Mouse (Mus musculus) layer of hippocampus, adult 18-20 months (tissue): ENCODE measurements around the gene Eif3i. TPM values are rescaled to one million over a fixed set of nuclear protein-coding genes. Genes with fewer than 3 reads are reported as not detected.

Experiments
- DNase-seq, 2 experiments: peaks; one replicate each; pipeline ENCODE4 v3.0.0; 2022; ENCODE audit warnings: low spot score in 2 of 2
- long read RNA-seq: library from polyadenylated mRNA; stranded (forward); transcript quantifications from one replicate; pipeline ENCODE4 v2.0.0, GENCODE M21; 2021
- total RNA-seq, 2 experiments: library from RNA; stranded (reverse); gene quantifications; 2 replicates each; pipeline ENCODE4 v1.2.3; 2021

The Eif3i gene
- 100 to 1,000 TPM; 127 to 131 TPM for total RNA-seq
- long read RNA-seq, transcript Eif3i-201 (11 exons, 1,123 nt), result major isoform, 34 of 69 reads
- long read RNA-seq, partial matches to known transcripts, result 31 of 69 reads
- long read RNA-seq, other reads (novel, unspliced or antisense), result 4 of 69 reads

DNA sequence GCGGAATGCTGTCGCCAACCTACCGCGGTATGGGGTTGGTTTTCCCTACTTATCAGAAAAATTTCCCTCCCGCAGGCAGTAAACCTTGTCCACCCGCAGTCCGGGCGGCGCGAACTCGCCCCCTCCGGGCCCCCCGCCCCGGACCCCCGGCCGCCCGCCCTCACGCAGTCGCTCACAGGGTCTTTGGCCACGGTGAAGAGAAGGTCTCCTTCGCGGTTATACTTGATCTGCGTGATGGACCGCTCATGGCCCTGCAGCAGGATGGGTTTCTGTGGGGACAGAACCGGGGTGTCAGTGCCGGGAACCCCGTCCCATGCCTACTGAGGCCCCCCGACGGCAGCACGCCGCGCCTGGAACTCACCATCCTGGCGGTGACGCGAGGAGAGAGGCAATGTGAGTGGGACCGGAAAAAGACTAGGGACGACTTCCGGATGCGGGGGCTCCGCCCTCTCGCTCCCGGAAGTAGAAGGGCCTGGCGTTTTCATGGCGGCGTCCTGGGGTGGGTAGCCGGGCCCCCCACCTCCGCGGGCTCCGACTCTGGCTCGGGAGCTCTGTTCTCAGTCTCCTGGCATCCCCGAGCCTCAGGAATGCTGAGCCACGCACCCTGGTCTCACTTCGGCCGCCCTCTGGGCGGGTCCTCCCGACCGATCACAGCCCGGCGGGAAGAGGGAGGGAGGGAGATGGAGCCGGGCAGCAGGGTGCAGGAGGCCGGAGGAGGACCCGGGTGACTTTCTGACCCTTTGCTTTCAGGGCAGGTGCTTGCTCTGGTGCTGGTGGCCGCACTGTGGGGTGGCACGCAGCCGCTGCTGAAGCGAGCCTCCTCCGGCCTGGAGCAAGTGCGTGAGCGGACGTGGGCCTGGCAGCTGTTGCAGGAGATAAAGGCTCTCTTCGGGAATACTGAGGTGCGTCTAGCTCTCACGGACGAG, at the start of gene Eif3i, which contains the start of gene Tmem234:
TSS of gene Eif3i (minus strand) at position 416 of the 926 bp plus-strand sequence.
TSS of gene Tmem234 (plus strand) at position 436 of the 926 bp plus-strand sequence.
- peak; percentile 80 to 88 for DNase-seq

DNA sequence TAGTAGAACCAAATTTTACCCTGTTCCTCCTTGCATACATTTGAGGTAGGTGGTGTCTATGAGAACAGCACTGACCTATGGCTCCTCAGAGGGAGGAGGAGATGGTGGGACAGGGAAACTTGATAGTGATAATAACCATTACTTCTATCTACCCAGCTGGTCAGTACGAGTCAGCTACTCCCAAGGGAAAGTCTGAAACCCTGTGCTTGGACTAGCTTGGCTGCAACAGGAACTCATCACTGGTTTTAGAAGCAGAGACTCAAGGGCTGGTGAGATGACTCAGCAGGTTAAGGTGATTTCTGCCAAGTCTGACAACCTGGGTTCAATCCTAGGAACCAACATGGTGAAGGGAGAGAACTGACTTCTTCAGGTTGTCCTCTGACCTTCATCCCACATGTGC, 48.2 kb upstream of the Eif3i start:
- no peak for DNase-seq

DNA sequence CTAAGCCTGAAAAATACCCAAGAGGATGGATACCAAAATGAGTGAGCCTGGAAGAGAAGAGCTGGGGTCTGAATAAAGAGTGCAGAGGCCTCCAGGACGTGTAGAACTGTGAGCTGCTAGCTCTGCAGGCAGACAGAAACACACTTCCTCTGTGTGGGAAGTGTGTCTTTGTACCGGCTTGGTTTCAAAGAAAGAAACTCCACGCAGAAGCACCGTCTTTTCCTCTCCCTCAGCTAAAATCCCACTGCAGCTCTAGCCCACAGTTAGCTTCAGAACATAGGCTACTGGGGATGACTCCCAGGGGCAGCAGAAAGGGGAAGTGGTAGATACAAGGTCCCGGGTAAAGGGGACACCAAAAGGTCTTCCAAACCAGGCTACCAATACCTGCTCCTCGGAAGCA, 44.8 kb upstream of the Eif3i start:
- DNase-seq, result no peak

DNA sequence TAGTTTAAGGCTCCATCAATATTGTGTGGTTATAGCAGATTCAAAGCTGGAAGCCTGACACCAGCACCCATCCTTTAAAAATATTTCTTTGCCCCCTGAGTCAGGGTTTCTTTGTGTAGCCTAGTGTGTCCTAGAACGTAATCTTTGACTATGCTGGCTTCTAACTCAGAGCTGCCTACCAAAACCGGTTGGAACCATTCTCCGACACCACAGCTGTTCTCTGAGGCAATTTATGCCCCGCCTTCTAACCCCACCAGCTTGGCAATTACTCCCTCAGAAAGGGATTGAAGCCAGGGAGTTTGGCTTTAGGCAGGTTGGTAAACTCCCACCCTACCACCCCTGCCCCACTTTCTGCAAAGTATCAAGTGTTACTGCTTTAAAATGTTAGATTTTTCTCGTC, 41.3 kb upstream of the Eif3i start:
- peak in 1 of 2 experiments; percentile 53 for DNase-seq

DNA sequence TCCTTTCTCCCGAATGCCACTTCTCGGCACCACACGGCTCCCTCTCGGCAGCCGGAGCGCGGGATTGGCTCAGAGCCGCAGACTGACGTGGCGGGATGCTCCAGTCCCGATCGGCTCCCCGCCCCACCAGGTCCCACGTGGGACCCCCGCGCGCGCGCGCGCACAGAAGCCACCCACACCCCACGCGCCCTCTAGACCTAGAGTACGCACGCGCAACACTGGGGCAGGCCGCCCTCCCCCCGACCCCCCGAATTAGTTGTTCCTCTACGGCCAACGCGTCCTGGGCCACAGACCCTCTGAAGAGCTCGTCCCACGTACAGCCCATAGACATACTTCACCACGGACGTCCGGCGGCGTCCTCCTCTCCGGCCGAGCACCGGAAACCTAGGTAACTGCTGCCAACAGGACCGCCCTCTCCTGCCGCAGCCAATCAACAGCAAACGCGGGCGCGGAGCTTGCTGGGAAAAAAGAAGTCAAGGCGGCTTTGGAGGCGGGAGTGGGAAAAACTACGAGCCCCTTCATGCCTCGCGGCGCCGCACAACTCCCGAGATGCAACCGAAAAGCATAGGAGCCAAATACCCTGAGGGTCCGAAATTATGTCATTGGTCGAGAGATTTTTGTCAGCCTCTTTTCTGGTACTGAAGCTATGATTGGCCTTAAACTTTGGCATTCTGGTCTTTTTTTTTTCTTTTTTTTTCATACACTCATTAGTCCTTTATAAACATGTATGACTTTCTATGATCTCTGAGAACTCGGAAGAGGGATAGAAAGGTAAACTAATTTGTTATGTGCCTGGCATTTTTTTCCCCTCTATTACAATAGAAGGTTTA, 40.4 kb upstream of the Eif3i start, which contains the start of gene Txlna:
TSS of gene Txlna (minus strand) at position 428 of the 830 bp plus-strand sequence.
- DNase-seq, result peak; percentile 97 to 98

DNA sequence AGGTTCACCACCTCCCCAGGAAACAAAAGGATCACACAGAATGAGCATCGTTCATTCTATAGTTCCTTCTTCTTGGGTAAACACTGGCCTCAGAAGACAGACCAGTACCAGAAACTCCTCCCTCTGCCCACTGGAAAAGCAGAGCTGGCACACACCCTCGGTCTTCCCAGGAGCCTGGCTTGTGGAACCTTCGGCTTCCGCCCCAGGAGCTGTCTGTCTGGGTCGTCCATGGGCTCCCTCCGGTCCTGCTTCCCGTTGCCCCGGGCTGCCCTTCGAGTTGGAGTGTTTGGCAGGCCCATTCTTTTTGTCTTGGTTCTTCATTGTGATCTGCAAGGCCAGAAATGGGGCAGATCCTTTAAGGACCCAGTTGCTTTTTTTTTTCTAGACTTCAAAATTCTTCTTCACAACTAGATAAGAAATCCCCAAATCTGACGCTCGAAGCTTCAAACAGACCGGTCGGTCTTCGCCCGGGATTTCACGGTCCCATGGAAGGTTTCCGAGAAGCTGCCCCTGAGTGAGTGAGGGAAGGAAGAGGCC, 39.7 kb upstream of the Eif3i start:
- DNase-seq, result no peak

DNA sequence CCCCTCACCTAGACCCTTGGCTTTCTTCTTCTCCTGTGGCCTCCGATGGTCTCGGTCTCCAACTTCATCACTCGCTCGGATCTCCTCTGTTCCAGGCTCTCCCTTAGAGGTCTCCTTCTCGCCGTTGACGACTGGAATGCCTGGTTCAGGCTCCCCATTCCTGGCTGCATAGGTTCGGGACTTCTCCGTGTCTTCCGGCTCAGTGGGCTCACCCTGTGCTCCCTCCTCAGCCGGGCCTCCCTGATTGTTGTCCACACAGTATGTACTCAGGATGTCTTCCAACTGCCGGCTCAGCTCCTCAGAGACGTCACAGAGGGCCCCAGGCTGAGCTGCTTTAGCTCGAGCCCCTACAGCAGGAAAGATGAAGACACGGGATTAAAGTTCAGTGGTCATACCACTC, 38.8 kb upstream of the Eif3i start:
- DNase-seq, result no peak

DNA sequence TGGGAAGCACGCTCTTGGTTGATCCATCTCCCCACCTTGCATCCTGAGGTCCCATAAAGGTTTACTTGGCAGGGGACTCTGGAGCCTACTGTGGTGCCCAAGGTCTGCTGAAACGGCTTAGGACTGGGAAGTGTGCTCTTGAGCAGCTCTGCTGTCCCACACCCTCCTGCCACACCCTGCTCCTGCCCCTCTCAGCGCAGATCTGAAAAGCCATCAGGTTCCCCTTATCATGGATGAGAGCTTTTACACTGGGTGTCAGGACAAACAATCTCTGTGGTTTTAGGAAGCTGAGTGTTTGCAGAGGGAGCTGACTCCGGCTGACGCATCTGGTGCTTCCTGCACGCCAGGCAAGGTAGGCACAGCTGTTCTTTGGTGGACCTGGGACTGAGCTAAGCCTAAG, 33.4 kb upstream of the Eif3i start:
- DNase-seq, result no peak

DNA sequence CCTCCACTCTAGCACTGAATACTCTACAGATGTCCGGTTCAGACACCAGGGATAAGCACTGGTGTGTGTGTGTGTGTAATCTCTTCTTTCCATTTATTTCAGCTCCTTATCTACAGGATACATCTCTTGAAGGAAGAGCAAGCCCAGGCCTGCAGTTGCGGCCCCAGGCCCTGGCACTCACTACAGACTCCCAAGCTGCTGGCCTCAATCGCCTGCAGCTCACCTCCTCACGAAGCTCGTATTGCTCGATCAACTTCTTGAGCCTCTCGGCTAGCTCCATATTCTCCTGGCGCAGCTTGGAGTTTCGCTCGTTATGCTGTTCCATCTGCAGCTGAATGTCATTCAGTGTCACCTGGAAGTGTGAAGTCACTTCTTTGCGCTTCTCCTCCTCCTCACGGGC, 31.4 kb upstream of the Eif3i start:
- DNase-seq, result no peak

DNA sequence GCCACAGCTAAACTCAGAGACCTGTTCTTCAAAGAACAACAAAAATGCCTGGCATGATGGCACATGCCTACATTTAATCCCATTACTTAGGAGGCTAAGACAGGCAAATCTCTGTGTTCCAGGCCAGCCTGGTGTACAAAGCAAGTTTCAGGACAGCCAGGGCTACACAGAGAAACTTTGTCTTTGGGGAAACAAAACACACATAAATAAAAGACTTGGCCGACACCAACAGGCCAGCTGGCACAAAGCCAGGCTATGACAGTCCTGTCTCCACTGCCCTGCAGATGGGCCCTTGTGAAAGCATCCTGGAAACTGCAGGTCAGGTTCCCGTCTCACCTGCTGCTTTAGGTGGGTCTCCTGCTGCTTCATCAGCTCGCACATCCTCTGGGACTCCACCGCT, 30.5 kb upstream of the Eif3i start:
- DNase-seq, result no peak

DNA sequence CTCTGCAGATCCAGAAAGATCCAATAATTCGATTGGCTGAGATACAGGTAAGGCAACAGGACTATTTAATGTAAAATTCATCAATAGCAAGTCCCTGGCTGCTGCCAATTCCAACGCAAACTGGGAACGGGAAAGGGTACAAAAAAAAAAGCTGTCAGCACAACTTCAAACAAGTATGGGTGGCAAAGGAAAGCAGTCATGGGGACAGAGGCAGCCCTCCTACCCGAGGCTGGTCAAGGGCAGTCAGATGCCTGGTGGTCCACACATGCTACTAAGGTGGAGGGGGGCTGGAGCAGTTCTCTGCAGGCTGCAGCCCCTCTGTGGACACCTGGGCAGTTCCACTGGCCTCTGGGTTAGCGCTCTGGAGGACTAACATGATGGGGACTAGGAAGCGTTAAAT, 25.6 kb upstream of the Eif3i start:
- no peak for DNase-seq

DNA sequence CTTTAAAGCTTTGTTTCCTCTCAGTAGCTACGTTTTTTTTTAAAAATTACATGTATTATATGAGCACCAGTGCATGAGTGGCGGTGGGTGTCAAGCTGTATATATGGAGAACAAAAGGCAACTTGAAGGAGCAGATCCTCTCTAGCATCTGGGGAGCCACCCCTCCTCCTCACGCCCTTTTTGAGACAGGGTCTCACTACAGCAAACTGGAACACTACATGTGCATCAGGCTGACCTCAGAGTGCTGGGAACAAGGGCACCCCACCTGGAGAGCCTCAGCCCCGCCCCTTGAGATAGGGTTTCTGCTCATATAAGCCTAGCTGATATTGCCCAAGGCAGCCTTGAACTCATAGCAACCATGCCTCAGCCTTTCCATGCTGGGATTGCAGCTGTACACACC, 25.0 kb upstream of the Eif3i start:
- no peak for DNase-seq

DNA sequence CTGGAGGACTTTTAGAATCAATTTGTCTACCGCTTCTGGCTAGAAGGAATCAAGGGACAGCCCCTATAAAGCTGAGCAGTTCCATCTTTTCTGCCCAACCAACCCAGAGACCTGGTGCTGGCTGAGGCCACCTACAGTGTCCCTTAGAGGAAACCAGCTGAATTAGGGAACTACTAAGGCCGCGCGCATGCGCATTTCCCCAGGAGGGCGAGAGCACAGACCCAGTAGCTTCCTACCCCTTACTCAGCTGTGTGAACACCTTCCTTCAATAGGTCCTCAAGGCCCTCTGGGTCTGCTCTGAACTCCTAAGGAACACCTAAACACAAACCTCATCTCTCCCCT, 24.6 kb upstream of the Eif3i start:
- peak in 1 of 2 experiments; percentile 54 for DNase-seq

DNA sequence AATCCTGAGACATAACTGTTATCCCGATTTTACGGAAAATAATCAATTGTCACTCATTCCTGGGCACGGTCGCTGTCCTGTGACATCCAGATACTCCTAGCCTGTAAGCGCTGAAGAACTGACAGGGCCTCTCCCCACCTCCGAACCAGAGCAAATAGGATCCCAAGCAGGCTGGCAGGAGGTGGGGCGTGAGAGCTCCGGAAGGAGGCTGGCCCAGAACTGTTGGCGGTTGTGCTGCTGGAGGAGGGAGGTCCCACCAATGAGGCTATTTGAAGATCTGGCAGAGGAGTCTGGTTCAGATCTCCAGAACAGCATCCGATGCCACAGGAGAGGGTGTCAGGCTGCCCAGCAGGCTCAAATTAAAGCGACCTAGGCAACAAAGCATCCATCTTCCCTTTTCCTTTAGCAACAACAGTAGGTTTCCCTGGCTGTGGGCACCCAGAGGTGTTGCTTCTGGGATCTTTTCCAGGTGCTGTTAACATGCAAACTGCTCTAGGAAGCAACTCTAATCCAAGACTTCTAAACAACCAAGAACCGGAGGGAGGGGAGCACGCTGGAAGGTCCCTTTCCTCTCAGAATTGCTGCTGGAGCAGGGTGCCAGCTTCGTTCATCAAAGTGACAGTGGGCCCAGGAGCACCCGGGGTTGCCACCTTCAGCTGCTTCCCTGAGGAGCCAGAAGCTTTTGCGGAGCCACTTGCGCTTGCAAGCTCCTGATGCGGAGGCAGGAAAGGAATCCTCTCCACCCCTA, 24.0 kb upstream of the Eif3i start:
- peak; percentile 91 to 92 for DNase-seq

DNA sequence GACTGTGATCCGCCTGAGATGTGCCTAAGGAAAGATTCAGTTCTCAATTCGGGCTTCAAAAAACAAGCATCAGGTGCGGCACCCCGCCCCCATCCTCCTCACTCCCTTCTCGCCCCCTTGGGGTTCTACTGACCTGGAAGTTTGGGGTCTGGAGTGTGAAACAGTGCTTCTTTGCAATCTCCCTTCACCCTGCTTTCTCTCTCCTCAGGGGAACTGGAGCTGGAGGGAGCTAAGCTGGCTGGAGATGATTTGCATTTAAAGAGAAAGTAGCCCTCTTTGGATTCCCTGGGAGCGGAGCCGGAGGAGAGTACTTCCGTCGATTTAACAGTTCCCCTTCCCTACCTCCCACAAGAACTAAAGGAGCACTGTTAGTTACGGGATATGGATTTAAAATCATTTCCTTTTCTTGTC, 23.2 kb upstream of the Eif3i start, which contains the start of gene Ccdc28b:
TSS of gene Ccdc28b (minus strand) at position 267 of the 411 bp plus-strand sequence.
- DNase-seq, result peak; percentile 55 to 75

DNA sequence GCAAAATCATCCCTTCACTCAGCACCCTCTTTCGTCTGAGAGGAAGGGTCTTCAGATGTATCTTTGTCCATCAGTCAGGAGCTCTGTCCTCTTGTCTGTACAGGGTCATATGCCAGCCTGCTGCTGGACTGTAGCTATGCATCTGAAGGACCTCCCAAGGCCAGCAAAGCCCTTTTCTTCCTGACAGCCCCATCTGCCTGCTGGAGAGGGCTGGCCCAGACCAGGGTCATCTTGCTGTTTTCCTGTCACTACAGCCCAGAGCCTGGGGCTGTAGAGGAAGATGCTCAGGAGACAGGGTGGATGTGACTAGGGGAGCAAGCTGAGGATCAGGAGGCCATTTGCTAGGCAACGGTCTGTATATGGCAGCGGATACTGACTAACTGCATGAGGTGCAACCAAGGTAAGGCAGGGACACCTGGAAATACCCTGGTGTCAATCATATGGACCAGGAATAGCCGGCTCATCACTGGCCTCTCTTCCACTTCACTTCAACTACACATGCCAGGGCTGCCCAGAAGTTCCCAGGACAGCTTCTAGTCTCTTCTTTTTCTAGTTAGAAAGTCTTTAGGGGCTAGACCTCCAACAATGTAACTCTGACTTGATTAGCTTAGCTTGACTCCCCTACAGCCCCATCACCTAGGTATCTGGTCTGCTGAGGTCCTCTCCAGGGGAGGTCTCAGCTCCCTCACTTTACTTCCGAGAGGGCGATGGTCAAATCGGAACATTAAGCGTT, 22.5 kb upstream of the Eif3i start:
- DNase-seq, result no peak

DNA sequence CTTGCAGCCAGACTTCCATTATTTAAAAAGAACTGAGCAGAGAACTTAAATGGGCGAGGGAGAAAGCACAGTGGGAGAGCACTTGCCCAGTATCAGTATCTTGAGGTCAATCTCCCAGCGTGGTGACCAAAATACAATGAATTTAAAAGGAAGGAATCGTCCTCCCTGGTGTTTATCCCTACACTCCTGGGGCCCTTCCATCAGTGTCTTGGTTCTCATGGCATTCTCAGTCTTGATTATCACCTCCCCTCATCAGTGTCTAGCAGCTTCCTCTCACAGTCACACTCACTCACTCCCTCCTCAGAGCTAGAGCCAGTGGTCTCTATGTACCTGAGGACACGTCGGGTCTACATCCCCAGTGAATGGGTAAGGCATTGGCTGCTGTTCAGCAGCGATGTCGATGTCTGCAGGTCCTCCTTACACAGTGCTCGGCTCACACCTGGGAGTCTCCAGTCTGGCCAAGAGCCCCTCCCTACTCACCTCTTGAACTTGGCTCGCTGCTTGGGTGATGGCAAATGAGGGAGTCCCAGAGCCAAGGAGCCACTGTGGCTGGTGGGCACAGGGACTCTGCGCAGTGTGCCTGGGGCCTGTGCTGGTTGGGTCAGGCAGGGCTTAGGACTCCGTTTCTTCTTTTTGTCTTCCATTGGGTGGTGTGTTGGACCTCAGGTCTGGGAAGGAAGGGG, 21.8 kb upstream of the Eif3i start:
- DNase-seq, result no peak

DNA sequence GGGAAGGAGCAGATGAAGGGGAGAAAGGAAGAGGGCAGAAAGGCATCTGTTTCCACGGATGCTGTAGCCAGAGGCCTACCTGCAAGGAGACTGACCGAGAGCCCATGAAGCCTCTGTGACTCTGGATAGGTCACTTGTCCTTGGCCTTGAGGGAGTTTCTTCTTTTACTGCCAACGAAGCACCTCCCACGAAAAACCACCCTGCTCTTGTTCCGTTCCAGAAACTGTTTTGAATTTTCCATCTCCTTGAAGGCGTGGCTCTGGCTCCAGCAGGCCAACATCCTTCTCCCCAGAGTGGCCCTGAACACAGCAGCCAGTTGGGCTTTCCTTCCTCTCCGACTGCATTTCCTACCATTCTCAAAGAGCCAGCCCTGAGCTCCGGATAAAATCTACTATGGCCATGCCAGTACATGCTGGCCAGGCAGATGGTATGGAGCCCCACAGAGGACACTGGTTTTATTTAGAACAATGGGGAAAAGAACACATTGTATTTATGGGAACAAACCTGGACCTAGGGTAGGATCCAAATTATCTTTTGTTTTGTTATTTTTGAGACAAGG, 20.9 kb upstream of the Eif3i start:
- DNase-seq, result no peak
